Mouse (Mus musculus): ENCODE data around the gene Aqp8. TPM values are rescaled to one million over a fixed set of nuclear protein-coding genes. Genes with fewer than 3 reads are reported as not detected.

Gene Aqp8
- not detected for total RNA-seq (2018; cell fraction: chromatin; rRNA removed)
- total RNA-seq (2018; cell fraction: cytosol; rRNA removed), result not detected
- not detected for total RNA-seq (2018; cell fraction: nucleus; rRNA removed)
- polyA plus RNA-seq (2018), result not detected in 3 replicates

DNA sequence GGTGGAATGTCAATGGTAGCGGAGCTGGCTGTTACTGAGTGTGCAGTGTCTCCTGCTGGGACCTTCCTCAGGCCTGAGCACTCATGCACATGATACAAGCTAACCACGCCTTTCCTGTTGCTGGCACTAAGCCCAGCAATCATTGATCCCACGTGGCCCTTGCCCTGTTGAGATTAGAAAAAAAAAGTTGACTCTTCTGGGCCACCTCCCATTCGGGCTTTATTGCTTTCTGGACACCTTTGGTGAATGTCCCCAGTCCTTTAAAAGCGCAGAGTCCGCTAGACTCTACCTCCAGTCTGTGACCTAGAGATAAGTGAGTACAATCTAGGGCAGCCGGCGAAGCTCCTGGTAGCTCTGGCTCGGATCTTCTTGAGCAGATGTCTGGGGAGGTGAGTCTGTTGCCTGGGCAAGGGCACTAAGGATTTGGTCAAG lies at the start of gene Aqp8:
Gene Aqp8, plus strand, starts transcription at position 222 of the 432 bp plus-strand sequence.
- Histone ChIP-seq H3K79me2 (ENCODE audit: inconsistent target) (no peaks in the 10 kb centered on the region), H3K27ac (no peak within 1 kb of the TSS), H3K4me3 (ENCODE audit: inconsistent target) (no peak within 1 kb of the TSS), H3K36me3 (ENCODE audit: inconsistent target) (no peaks in the 10 kb centered on the region)
- 69% methylated on average over 9 of the region's 9 CpGs for WGBS (ENCODE audit: missing documents)

DNA sequence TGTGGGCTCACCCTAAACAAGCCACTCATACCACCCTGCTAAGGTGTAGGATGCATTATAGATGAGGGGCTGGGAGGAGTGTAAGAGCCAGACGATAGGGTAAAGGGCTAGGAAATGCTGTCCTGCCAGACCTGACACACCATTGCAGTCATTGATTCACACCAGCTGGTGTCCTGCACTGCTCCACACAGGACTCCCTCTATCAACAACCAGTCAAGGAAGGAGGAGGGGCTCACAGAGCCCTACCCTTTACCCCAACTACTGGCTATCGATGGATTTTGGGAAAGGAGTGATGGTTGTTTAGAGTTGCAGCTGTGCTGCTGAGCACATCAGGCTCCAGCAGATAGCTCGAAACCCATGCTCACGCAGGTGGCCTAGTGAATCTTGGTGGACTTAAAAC lies 45.3 kb upstream of the Aqp8 start:
- H3K79me2 ChIP-seq (ENCODE audit: inconsistent target), result no peaks in the 10 kb centered on the region
- H3K4me3 ChIP-seq (ENCODE audit: inconsistent target), result no peak overlapping the region
- H3K36me3 ChIP-seq (ENCODE audit: inconsistent target), result peaks cover 6% of the 10 kb centered on the region; the same call in 1 of the 2 replicates
- H3K27ac ChIP-seq, result no peak overlapping the region
- 97% methylated on average over 4 of the region's 4 CpGs for WGBS (ENCODE audit: missing documents)

DNA sequence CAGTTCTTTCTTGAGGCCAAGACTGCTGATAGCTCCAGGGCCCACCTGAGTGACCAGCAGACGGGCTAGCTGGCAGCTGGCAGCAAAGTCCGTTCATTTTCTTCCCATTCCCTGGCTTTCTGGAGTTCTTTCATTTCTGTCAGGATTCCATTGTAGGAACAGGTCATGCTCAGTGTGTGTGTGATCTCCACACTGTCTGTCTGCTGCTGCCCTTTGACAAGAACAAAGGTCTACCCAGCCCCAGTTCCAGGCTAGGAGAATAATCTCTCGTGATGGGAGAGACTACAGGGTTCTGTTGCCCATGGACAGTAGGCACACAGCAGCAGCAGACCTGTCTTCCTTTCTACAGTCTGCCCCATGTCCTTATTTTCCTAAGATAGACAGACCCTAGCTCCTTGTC lies 44.4 kb upstream of the Aqp8 start:
- H3K27ac ChIP-seq, result no peak overlapping the region
- H3K79me2 ChIP-seq (ENCODE audit: inconsistent target), result no peaks in the 10 kb centered on the region
- H3K4me3 ChIP-seq (ENCODE audit: inconsistent target), result no peak overlapping the region
- H3K36me3 ChIP-seq (ENCODE audit: inconsistent target), result peaks cover 10% of the 10 kb centered on the region; the same call in 1 of the 2 replicates
- 97% methylated on average over 3 of the region's 3 CpGs for WGBS (ENCODE audit: missing documents)

DNA sequence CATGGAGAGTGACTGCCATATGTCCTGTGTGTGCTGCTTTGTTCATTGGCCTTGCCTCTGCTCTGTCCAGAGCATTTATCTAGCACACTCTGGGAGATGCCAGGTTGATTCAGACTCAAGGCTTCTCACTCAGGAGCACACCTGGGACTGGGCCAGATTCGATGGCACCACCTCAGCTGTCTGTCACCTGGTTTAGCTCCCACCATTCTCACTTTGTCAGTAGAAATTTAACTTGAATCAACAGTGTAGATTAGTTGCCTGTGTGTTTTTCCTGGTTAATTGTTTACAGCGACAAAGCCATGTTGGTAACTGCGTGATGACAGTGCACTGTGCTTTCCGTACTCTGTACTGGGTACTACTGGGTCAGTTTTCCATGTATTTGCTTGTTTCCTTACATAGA lies 42.1 kb upstream of the Aqp8 start:
- 95% methylated on average over 4 of the region's 4 CpGs for WGBS (ENCODE audit: missing documents)
- H3K79me2 ChIP-seq (ENCODE audit: inconsistent target), result no peaks in the 10 kb centered on the region
- H3K27ac ChIP-seq, result no peak overlapping the region
- H3K4me3 ChIP-seq (ENCODE audit: inconsistent target), result no peak overlapping the region
- H3K36me3 ChIP-seq (ENCODE audit: inconsistent target), result peaks cover 16% of the 10 kb centered on the region; the same call in 1 of the 2 replicates

DNA sequence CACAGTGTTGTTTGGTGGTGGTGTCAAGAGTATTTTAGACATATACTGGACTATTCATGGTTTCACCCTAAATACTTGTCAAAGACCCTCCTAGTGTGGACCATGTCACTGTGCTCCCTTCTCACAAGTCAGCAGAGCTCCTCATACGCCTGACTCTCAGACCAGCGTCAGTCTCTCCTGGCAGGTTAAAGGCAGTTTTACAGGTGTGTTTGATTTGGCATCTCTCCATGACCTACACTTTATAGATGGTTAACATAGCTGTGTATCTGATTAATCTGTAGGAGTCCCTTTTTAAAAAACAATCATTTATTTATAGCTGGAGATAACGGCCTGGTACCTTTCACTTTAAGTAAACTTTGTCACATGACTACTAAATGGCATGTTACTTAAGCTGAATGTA lies 40.1 kb upstream of the Aqp8 start:
- no peak overlapping the region for H3K27ac ChIP-seq
- no peaks in the 10 kb centered on the region for H3K79me2 ChIP-seq (ENCODE audit: inconsistent target)
- no peak overlapping the region for H3K4me3 ChIP-seq (ENCODE audit: inconsistent target)
- H3K36me3 ChIP-seq (ENCODE audit: inconsistent target), result peaks cover 16% of the 10 kb centered on the region; the same call in 1 of the 2 replicates
- WGBS (ENCODE audit: missing documents), result 94% methylated on average over 3 of the region's 3 CpGs

DNA sequence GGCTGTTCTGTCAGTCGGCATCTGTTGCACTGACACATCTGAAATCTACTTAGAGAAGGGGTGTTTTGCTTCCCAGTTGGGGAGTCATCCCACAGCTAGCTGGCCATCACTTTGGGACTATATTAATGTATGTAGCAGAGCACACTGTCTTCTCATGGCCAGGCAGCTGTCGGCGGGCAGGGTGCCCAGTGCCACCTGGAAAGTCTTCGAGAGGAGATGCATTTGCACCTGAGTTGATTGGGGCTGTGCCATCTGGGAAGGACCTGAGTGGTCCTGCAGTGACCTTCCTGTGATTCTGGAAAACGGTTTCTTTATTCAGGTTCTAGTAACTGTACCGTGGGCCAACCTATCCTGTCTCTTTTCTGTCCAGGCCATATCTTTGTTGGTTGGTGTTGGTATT lies 37.8 kb upstream of the Aqp8 start:
- no peaks in the 10 kb centered on the region for H3K79me2 ChIP-seq (ENCODE audit: inconsistent target)
- H3K4me3 ChIP-seq (ENCODE audit: inconsistent target), result no peak overlapping the region
- H3K36me3 ChIP-seq (ENCODE audit: inconsistent target), result peaks cover 16% of the 10 kb centered on the region; the same call in 1 of the 2 replicates
- WGBS (ENCODE audit: missing documents), result 91% methylated on average over 6 of the region's 6 CpGs
- no peak overlapping the region for H3K27ac ChIP-seq

DNA sequence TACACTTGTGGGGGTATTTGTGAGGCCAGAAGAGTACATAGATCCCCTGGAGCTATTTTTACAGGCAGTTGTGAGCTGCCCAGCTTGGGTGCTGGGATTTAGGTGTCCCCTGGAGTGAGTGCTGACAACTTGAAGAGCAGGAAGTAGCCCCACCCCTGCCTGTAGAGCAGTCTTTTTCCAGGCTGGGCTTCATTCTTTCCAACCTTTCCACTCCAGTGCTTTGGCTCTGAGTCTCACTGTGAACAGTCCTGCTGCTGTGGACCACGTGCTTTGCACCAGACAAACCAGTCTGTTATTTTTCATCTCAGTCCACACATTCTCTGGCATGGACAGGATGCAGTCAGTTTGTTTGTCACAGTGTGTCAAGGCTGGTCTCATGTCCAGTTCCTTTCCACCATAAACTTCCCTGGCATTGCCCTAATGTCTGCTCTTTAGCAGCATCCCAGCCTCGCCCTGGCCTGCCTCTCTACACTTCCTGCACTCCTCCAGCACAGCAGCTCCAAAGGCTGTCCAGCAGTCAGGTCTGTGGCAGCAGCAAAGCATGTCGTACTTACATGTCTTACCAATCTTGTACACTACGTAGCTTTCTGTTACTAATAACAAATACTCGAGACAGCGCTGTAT lies 36.8 kb upstream of the Aqp8 start:
- Histone ChIP-seq H3K4me3 (ENCODE audit: inconsistent target) (no peak overlapping the region), H3K27ac (no peak overlapping the region), H3K79me2 (ENCODE audit: inconsistent target) (no peaks in the 10 kb centered on the region), H3K36me3 (ENCODE audit: inconsistent target) (peaks cover 16% of the 10 kb centered on the region; the same call in 1 of the 2 replicates)
- 97% methylated on average over 5 of the region's 6 CpGs for WGBS (ENCODE audit: missing documents)

DNA sequence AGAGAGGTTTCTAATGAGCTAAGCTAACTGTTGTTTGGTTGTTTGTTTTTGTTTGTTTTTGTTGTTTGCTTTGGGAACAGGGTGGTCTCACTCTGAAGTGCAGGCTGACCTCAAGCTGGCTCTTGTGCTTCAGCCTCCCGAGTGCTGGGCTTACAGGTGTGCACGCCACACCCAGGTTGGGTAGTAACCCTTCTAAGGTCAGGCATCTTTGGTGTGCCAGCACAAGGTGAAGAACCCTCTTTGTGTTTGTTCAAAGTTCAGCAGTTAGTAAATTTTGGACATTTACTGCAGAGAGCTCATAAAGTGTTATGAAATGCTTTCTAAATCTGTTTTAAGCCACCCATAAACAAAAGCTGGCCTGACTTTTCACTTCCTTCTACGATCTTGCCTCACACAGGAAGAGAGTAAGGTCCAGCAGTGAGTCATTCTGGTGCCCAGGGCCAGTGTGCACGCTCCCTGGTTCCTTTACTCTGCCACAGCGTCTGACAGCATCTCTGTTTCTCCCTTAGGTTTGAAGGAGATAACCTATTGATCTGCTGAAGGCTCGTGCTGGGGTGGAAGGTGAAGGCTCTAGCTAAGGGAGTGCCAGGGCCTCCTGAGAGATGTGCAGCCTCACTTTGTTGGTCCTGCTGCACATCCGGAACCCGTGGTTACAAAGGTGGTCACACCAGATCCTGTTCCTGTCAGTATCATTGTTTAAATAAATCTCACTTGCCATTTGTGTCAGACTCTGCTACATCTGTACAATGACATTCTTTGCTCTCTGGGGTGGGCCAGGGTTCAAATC lies 32.3 kb upstream of the Aqp8 start:
- Histone ChIP-seq H3K4me3 (ENCODE audit: inconsistent target) (no peak overlapping the region), H3K27ac (peak overlapping the region; percentile 84)

DNA sequence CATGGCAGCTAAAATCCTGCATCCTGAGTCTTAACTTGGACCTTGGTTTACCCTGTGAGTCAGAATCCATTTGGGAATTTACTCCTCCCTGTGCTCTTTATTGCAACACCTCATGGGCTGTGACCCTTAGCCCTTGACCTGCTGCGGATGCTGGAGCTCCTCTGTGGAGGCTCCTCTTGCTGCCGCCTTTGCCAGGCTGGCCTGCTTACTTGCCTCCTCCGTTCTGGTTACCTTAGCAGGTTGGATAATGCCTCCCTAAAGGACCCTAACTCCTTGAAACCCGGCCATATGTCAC lies 31.7 kb upstream of the Aqp8 start:
- no peaks in the 10 kb centered on the region for H3K36me3 ChIP-seq (ENCODE audit: inconsistent target)
- peak overlapping the region; percentile 84 for H3K27ac ChIP-seq
- H3K4me3 ChIP-seq (ENCODE audit: inconsistent target), result no peak overlapping the region
- 77% methylated on average over 4 of the region's 4 CpGs for WGBS (ENCODE audit: missing documents)
- H3K79me2 ChIP-seq (ENCODE audit: inconsistent target), result no peaks in the 10 kb centered on the region

More for the DNA sequence above, 32.3 kb upstream of the Aqp8 start:
- no peaks in the 10 kb centered on the region for H3K36me3 ChIP-seq (ENCODE audit: inconsistent target)
- H3K79me2 ChIP-seq (ENCODE audit: inconsistent target), result no peaks in the 10 kb centered on the region
- WGBS (ENCODE audit: missing documents), result 19% methylated on average over 8 of the region's 8 CpGs

DNA sequence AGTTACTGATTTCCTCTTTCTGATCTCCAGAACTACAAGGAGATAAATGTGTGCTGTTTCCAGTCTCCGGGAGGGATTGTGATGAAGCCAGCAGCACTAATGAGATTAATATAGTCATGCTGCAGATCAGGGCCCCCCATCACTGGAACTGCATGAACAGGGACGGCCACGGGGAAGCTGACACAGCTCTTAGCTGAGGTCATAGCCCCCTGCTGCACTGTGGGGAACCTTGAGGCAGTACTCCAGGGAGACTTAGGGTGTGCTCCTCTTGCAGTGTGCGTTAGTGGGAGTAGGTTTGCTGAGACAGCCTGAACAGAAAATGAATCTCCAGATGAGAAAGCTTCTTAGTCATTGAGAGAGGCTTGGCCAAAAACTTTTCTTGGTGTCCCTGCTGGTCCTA lies 30.9 kb upstream of the Aqp8 start:
- H3K36me3 ChIP-seq (ENCODE audit: inconsistent target), result no peaks in the 10 kb centered on the region
- H3K27ac ChIP-seq, result peak overlapping the region; percentile 84
- H3K4me3 ChIP-seq (ENCODE audit: inconsistent target), result no peak overlapping the region
- 68% methylated on average over 4 of the region's 4 CpGs for WGBS (ENCODE audit: missing documents)
- H3K79me2 ChIP-seq (ENCODE audit: inconsistent target), result no peaks in the 10 kb centered on the region

DNA sequence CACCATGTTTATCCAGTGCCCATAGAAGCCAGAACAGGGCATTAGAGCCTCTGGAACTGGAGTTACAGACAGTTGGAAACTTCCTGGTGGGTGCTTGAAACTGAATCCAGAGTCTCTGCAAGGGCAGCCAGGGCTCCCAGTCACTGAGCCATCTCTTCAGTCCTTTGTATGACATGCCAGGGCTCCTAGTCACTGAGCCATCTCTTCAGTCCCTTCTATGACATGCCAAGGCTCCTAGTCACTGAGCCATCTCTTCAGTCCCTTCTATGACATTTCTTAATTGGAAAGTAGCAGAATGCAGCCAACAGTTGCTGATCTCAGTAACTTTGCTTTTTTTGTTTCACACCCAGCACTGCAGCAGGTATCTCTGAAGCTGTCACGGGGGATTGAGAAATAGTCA lies 20.0 kb upstream of the Aqp8 start:
- H3K27ac ChIP-seq, result no peak overlapping the region
- 42% methylated on average over 1 of the region's 1 CpGs for WGBS (ENCODE audit: missing documents)
- H3K4me3 ChIP-seq (ENCODE audit: inconsistent target), result no peak overlapping the region
- H3K79me2 ChIP-seq (ENCODE audit: inconsistent target), result no peaks in the 10 kb centered on the region
- H3K36me3 ChIP-seq (ENCODE audit: inconsistent target), result no peaks in the 10 kb centered on the region

DNA sequence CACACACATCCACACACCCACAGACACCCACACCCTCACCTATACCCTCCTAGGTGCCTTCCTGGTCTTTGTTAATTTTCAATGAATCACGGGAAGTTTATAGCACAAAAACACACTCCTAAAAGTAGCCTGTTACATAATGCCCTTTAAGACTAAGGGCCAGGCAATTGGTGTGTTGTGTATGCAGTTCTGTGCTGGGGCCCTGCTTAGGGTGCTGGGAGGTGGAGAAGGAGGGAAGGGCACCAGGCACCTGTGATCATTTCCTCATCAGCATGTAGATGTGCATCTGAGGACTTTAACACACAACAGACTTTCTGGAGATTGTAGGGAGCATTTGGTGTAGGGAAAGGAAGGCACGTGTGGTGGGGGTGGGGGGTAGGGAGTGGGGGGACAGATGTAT lies 13.3 kb upstream of the Aqp8 start:
- WGBS (ENCODE audit: missing documents), result 80% methylated on average over 2 of the region's 2 CpGs
- no peak overlapping the region for H3K27ac ChIP-seq
- no peak overlapping the region for H3K4me3 ChIP-seq (ENCODE audit: inconsistent target)
- H3K36me3 ChIP-seq (ENCODE audit: inconsistent target), result no peaks in the 10 kb centered on the region
- no peaks in the 10 kb centered on the region for H3K79me2 ChIP-seq (ENCODE audit: inconsistent target)

DNA sequence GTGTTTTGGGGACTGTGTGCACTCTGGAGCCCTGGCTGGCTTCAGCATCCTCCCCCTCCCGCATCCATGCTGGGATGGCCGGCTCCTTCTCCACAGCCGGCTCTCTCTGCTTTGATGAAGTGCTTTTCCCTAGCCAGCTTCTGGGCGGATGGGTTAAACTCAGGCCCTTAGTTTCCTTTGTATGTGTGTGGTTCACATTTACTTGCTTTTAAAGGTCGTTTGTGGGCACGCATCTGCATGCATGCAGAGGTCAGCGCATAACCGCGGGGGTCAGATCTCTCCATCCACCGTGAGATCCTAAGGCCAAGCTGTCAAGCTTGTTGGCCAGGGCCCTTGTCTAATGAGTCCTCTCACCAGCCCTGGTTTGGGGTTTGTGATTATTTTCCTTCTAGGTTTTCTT lies 12.4 kb upstream of the Aqp8 start:
- H3K36me3 ChIP-seq (ENCODE audit: inconsistent target), result no peaks in the 10 kb centered on the region
- no peak overlapping the region for H3K27ac ChIP-seq
- no peaks in the 10 kb centered on the region for H3K79me2 ChIP-seq (ENCODE audit: inconsistent target)
- WGBS (ENCODE audit: missing documents), result 83% methylated on average over 10 of the region's 10 CpGs
- no peak overlapping the region for H3K4me3 ChIP-seq (ENCODE audit: inconsistent target)

DNA sequence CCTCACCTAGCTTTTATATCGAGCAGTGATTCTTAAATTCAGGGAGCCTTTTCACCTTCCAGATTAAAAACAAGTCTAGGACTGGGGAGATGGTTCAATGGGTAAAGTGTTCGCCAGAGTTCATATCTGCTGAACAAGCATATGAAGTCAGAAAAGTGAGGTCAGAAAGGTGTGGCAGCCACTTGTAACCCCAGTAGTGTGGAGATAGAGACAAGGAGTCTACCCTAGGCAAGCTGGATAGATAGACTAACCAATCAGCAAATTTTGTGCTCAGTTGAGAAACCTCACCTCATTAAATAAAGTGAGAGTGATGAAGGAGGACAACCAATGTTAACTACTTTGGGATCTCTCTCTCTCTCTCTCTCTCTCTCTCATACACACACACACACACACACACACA lies 11.6 kb upstream of the Aqp8 start:
- Histone ChIP-seq H3K4me3 (ENCODE audit: inconsistent target) (no peak overlapping the region), H3K36me3 (ENCODE audit: inconsistent target) (no peaks in the 10 kb centered on the region), H3K79me2 (ENCODE audit: inconsistent target) (no peaks in the 10 kb centered on the region), H3K27ac (no peak overlapping the region)
- 100% methylated on average over 2 of the region's 2 CpGs for WGBS (ENCODE audit: missing documents)

DNA sequence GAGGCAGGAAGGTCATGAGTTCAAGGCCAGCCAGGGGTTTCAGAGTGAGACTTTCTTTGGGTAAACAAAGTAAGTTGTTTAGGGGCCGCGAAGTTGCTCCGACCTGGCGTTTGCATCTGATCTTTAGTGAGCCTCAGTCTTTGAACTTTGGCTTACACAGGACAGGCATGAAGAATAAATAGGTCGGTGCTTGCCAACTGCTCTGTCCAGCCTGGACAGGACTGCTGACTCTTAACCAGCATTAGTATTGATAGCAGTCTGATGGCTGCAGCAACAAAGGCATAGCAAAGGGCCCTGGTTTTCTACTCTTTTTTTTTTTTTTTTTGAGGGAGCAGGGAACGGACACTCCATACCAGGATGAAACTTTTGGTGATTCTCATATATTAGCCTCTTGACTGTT lies 9.5 kb upstream of the Aqp8 start:
- no peak overlapping the region for H3K27ac ChIP-seq
- H3K36me3 ChIP-seq (ENCODE audit: inconsistent target), result no peaks in the 10 kb centered on the region
- no peaks in the 10 kb centered on the region for H3K79me2 ChIP-seq (ENCODE audit: inconsistent target)
- H3K4me3 ChIP-seq (ENCODE audit: inconsistent target), result no peak overlapping the region
- WGBS (ENCODE audit: missing documents), result 93% methylated on average over 6 of the region's 6 CpGs
